Mouse (Mus musculus) cerebellum, adult 2 months (tissue): ENCODE results near the gene Atp5f1.

ENCODE experiments used
- CTCF ChIP-seq: fragments of 200-500 bp; IDR thresholded peaks from 2 replicates; pipeline ENCODE4 v1.5.1; 2011; ENCODE audit warnings: low read depth, mild to moderate bottlenecking, control low read depth, low read length, moderate library complexity, borderline replicate concordance; ENCODE audit not compliant: insufficient read depth
- POLR2A ChIP-seq: fragments of 200-500 bp; IDR thresholded peaks from 2 replicates; pipeline ENCODE4 v1.6.1; 2011; ENCODE audit warnings: low read length, control low read depth, borderline replicate concordance; ENCODE audit not compliant: insufficient read depth

- TF ChIP-seq CTCF (no peak), POLR2A (no peak)
These were observed 30.1 kb downstream of the Atp5f1 start for GRCm38 (mm10) chr3:105929821-105930220.
